Mouse (Mus musculus) heart, adult 9 months (tissue): ENCODE measurements at regions not wholly inside any gene's neighbourhood (a gene's known extent, or its start where the extent isn't known, plus 50 kb on each side); places are given as distances from the start of the nearest gene placed in this dataset.

Experiments
- DNase-seq, 2 experiments: peaks; one replicate each; pipeline ENCODE4 v3.0.0; 2022; ENCODE audit warnings: low spot score in 2 of 2

DNA sequence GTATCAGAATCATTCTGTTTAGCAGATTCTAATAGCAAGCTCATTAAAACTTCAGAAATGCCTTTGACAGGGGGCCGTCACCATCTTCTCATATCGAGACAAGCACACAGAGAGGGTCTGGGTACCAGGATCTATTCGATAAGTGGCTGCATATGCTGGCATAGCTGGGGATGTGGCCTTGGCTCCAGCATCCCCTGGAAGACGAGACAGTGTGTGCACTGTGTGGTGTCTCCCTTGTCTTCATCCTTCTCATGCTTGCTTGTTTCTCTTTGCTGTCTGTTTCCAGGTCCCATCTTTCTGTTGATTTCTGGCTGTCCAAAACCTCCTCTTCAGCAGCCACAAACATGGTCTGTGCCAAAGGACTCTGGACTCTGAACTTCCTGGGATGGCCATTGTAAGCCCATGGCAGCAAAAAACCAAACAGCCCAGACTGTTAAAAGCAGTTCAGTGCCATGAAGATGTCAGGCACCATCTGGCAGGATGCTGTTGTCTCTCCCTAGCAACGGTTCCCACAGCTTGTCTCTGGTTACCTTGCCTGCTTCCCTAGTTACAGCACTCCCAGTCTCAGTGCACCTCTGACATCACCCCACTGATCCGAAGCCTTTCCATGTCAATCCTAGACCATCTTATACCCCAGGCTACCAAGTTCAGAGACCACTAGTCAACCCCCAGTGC lies 56.5 kb downstream of the Kctd12 start:
- no peak for DNase-seq

GRCm38 (mm10) chr14:102924674-102925073 lies 57.8 kb downstream of the Kctd12 start:
- DNase-seq: no peak

GRCm38 (mm10) chr14:102922496-102922993 lies 59.9 kb downstream of the Kctd12 start:
- peak; percentile 11 to 41 for DNase-seq

DNA sequence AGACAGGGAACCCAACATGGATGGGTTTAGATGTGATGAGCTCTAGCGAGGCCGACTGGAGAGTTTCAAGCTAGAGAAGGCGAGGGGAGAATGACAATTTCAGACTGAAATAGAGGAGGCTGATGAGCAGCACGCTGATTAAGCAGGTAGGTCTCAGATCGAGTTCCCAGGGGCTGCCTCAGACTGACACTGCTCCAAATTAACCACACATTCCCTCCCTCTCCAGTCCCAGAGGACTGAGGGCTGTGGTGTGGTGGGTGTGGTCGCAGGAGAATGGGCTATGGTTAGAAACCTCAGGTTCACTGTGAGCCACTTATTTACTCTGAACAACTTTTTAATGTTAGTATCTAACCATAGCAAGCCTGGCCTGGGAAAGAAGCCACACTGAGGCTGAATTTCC lies 62.0 kb downstream of the Kctd12 start:
- DNase-seq: no peak

DNA sequence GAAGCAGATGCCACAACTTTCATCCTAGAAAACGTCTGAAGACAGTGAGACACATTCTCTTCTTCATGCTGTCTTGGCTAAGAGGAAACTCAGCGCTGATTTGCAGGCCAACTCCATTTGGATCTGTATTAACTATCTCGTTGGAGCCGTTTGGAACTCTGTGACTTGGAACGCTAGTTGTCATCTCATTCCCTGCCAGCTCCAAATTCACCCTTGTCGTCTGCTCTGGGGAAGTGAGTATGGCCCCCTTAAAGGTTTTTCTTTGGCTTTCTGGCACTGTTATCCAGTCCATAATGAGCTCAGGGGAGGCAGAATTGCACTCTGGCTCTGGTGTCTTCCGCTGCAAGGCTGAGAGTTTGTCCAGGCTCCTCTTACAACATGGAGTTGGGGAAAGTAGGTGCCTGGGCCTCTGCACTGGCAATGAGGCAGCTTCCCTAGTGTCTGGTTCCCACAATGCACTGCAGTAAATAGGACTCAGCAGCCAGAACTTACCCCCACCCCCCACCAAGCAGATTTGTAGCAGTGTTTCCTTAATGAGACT lies 63.1 kb downstream of the Kctd12 start:
- peak in 1 of 2 experiments; percentile 6 for DNase-seq

DNA sequence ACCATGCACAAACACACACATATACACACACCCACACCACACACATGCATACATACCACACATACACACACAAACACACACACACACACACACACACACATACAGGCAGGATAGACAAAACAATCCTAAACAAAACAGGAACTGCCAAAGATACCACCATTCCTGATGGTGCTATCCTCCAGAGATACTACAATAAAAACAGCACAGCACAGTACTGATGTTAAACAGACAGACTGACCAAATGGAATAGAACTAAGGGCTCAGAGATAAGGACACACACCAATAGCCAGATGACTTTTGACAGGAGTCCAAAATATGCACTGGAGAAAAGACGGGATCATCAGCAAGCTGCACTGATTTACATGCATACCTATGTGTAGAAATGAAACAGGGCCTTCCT lies 64.5 kb downstream of the Kctd12 start:
- no peak for DNase-seq

DNA sequence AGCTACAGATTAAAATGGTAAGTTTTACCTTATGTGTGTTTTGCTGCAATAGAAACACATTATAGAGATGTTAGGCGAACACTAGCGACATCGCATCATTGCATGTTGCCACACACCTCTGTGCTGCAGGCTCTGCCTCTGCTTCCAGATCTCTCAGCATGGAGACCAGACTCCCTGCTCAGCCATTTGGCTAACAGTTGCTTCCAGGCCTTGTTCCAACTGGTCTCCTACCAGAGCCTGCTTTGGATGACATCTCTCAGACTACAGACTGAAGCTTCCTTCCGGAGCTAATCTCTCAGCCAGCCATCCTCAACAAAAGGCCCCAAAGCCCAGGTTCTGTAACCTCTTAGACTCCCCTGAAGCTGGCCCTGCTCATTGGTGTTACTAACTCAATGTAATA lies 66.5 kb downstream of the Kctd12 start:
- DNase-seq: no peak

DNA sequence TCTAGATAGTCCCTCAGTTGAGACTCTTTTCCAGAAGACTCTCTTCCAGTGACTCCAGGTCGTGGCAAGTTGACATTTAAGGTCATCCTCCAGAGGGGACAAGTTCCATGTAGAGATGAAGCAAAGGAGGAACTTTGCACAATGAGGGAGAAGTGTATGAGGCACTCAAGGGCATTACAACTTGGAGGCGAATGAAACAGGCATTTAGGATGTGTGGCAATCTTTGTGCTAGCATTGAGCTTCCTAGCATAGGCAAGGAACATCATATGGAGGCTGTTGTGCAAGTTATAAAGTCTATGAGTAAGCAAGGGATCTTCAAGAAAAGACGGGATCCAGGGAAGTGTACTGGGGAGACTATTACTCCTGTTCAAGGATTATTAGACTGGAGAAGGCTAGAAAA lies 70.9 kb downstream of the Kctd12 start:
- no peak for DNase-seq

DNA sequence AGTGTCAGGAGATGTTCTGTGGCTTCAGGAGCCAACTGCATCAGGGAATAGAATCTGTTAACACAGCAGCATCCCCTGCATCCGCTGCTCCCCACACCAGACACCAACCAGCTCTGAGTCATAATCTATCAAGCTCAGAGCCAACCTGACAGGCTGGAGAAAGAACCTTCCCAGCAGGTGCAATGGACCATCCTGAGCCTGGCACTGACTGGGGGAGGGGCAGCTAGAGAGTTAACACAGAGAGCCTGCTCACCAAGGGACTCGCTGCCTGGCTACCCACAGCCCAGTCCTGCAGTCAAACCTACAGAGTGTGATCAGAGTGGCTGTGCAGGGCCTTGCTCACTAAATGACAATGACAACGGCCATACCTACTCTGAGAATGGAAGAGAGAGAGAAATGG lies 73.4 kb downstream of the Kctd12 start:
- no peak for DNase-seq

DNA sequence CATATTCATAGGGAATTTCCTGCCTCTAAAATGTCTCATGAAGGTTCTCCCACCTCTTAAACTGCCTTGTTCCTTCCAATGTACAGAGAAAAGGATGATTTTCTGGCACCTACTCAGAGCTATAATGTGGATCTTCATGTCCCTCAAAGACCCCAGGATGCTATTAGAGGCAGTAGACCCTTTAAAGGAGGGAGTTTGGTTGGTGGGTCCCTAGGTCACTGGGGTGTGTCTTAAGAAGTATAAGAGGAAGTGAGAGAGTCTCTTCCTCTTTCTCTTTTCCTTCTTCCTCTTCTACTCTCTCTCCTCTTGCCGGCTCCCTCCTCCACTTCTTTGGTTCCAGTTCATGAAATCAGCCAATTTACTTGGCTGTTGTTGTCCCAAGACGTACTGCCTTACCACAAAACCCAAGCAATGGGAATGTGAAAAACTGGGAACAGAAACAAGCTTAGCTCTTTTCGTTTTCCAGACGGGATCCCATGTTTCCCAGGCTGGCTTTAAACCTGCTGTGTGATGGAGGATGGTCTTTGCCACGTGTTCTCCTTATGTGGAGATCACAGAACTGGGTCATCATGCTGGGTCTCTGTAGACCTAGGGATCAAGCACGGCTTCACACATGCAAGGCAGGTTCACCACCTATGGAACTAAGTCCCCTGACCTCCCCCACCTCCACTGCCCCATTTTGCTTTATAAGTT lies 74.9 kb downstream of the Kctd12 start:
- DNase-seq: peak in 1 of 2 experiments; percentile 38

DNA sequence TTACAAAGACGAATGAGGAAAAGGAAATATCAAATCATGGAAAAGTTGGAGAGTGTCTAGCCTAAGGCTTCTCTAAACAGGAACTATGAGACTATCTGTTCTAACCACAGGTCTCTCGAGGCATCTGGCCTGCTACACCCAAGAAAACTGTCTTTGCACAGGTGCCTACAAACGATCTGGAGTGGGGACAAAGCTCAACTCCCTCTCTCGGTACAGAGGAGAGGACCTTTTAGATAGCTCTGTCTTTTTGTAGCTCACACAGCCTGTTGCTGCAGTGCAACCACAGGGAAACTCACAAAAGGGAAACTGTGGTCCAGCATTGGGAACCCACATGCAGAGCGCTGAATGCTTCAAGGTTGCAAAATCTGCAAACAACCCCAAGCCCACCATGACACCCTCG lies 75.6 kb downstream of the Kctd12 start:
- no peak for DNase-seq

DNA sequence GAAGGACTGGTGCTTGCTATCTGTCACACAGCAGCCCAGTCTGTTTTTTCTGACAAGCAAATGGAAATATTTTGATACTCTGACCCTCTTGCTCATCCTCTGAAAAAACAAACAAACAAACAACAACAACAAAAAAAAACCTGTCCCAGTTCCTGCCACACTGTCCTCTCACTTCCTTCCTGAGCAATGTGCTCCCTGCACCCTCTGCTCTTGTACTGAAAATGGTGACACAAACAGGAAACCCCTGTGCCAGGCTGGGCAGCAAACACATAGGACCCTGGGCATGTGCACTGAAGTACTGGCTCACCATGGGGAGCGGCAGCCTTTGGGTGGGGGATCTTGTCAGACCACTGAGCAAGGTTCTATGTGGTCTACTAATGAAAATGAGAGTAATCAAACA lies 76.2 kb downstream of the Kctd12 start:
- no peak for DNase-seq

DNA sequence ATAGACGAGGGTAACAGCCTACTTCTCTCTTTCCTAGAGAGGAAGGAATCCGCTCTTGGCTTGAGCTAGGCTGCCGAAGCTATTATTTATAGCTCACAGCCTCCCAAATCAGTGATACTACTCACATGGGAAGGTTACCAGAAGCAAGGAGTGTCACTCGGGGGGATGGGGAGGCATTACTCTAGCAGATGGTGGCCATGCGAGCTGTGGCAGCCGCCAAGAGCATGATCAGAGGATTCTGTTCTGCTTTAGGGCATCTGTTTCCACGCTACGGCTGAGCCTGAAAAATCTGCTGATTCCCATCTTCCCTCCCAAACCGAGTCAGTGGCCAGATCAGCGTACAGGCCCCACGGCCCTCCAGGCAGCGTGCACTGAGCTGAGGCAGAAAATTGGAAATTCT lies 79.5 kb downstream of the Kctd12 start:
- peak; percentile 79 to 82 for DNase-seq

- no peak for DNase-seq
Measured at GRCm38 (mm10) chr14:102902236-102902635, 80.2 kb downstream of the Kctd12 start.

DNA sequence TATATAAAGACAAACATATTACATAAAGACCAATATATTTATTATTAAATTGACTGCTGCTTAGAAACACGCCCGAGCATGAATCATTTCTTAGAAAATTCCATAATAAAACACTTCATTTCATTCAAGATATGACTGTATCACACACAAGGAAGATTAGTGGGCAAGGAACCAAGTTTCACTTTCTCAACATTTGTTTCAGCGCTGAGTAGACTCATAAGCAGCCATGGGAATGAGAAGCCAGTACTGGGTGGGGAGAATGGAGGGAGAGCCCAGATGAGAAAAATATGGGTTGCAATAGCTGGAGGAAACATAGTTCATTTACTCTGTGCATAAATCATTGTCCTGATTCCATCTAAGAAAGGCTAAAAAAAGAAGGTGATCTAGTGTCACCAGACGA lies 84.0 kb downstream of the Kctd12 start:
- DNase-seq: peak; percentile 67 to 72

GRCm38 (mm10) chr14:102897039-102897438 lies 85.4 kb downstream of the Kctd12 start:
- no peak for DNase-seq

DNA sequence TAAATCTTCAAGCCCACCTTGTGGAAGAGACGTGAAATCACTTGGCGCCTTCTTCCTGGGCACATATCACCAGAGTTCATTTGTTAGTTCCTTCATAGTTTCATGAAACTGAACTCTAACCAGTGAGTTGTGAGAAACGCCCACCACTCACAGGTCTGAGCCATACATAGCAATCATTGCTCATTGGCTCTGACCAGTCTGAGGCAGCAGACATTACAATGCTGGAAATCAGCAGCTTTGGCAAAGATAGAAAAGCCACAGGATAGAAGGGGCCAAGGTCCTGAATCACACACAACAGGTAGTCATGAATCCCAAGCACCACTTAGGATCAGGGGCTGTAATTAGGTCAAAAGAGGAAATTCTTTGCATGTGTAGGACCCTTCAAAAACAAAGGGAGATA lies 85.9 kb downstream of the Kctd12 start:
- no peak for DNase-seq

DNA sequence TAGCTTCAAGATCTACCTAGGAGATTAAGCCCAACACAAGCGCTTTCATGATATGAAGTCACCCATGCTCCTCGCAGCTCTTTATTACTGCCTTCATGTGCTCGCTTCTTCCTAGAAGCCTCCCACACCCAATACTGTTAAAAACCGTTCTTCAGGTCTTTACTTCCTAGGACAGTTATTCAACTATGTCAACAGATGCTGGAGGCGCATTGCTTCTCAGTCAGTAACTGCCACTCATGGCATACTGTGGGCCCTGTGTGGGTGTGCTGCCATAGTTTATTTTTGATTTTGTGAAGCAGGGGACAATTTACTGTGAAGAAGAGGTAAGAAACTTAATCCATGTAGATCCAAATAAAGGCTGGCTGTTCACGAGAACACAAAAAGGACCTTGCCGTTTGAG lies 89.2 kb downstream of the Kctd12 start:
- DNase-seq: no peak

GRCm38 (mm10) chr14:102891552-102891951 lies 90.9 kb downstream of the Kctd12 start:
- DNase-seq: no peak

DNA sequence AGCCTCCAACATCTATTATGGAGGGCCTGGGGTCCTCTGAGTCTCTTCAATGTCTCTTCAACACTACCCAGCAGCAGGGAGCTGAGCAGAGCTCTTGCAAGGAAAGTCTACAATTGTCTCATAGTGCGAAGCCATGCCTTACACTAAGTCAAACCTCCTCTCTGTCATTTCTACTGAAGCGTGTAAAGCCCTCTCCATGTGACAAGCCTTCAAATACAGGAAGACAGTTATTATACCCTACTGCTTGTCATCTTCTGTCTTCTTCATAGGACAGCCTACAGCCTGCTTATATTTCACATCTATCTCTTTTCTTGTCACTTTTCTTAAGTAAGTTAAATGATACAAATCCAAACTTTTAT lies 97.2 kb downstream of the Kctd12 start:
- DNase-seq: no peak

- DNase-seq: no peak
Measured at GRCm38 (mm10) chr14:102884539-102885239, 97.7 kb downstream of the Kctd12 start.

DNA sequence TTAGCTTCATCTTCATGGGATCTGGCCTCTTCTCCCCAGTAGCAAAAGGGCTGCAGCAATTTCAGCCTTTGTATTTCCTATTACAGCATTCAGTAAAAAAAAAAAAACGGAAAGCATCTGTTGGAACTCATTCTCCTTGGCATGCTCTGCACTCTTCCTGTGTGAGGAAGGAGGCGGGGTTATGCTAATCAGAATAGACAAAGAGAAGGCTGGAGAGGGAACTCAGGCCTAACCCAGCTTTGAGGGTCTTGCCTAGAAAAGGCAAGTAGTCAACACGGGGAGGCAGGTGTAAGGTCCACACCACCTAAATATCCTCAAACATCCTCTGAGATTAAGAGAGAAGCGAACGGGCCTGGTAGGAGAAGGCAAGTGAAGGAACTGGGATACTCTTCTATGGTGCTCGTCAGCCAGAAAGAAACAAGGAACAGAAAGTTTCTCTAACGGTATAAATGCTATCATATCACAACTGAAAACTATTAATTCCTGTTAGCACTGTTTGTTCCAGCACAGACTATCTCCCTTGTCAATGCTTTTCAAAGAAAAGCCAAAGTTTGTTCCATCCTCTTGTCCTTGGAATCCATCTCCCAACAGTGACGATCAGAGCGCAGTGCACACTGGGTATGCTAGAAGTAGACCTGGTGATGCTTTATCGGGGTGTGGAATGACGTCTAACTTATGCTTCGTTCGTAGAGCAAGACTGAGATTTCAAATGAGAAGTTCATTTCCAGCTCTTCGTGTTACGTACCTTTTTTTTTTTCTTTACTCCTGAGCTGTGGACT lies 98.9 kb downstream of the Kctd12 start:
- peak; percentile 69 to 81 for DNase-seq
